Mouse (Mus musculus) forebrain, embryonic 12.5 days (tissue): ENCODE measurements at regions not wholly inside any gene's neighbourhood (a gene's known extent, or its start where the extent isn't known, plus 50 kb on each side); places are given as distances from the start of the nearest gene placed in this dataset.

Experiments
- ATAC-seq: fragments of 200-750 bp; cut with Nextera tagmentation; 2 replicates; pipeline ENCODE4 v1.8.0; 2017; ENCODE audit warnings: moderate TSS enrichment; ENCODE audit not compliant: low FRiP score
- H3K27ac ChIP-seq: fragments of 300-500 bp; sonication (generic); 2 replicates; pipeline ENCODE4 v1.5.1; 2016; ENCODE audit warnings: mild to moderate bottlenecking
- H3K27me3 ChIP-seq: fragments of 300-500 bp; sonication (generic); 2 replicates; pipeline ENCODE4 v1.6.1; 2016; ENCODE audit warnings: mild to moderate bottlenecking
- H3K36me3 ChIP-seq: fragments of 300-500 bp; sonication (generic); replicated peaks from 2 replicates; pipeline ENCODE4 v1.6.1; 2016; ENCODE audit warnings: mild to moderate bottlenecking
- H3K4me1 ChIP-seq: fragments of 300-500 bp; sonication (generic); 2 replicates; pipeline ENCODE4 v1.6.1; 2016
- H3K4me2 ChIP-seq: fragments of 300-500 bp; sonication (generic); 2 replicates; pipeline ENCODE4 v1.6.1; 2016; ENCODE audit warnings: mild to moderate bottlenecking, moderate library complexity
- H3K4me3 ChIP-seq: fragments of 300-500 bp; sonication (generic); replicated peaks from 2 replicates; pipeline ENCODE4 v1.5.1; 2016; ENCODE audit warnings: mild to moderate bottlenecking
- H3K9ac ChIP-seq: fragments of 300-500 bp; sonication (generic); 2 replicates; pipeline ENCODE4 v1.6.1; 2016; ENCODE audit warnings: mild to moderate bottlenecking
- H3K9me3 ChIP-seq: fragments of 300-500 bp; sonication (generic); 2 replicates; pipeline ENCODE4 v1.6.1; 2016
- WGBS: fragments of 180-500 bp; shearing (Covaris S2); methylation state at CpG from one replicate; pipeline ENCODE4 v1.1.7; 2016; 5-methylcytosine and 5-hydroxymethylcytosine counted together

DNA sequence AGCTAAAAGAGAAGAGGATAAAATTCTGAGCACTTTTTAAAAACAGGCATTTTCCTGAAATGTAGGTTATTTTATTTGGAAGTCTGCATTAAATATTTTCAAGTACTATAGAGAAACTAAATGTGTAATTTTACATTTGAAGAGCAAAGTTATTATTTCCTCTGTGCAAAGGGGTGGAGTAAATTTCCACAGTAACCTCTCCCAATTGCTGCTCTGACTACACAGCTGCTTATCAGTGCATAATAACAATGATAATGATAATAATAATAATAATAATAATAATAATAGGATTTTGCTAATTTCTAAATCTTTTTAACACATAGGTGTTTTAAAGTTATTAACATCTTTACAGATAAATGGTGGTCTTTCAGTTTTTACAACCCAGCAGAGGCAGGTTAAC is 258.5 kb downstream of the Gm10295 start:
- Histone ChIP-seq H3K27ac (no peak overlapping the region), H3K4me2 (no peak overlapping the region), H3K4me3 (no peak overlapping the region), H3K4me1 (no peaks in the 10 kb centered on the region), H3K9ac (no peak overlapping the region), H3K9me3 (no peaks in the 10 kb centered on the region), H3K27me3 (no peaks in the 10 kb centered on the region), H3K36me3 (no peaks in the 10 kb centered on the region)
- ATAC-seq: no peak

DNA sequence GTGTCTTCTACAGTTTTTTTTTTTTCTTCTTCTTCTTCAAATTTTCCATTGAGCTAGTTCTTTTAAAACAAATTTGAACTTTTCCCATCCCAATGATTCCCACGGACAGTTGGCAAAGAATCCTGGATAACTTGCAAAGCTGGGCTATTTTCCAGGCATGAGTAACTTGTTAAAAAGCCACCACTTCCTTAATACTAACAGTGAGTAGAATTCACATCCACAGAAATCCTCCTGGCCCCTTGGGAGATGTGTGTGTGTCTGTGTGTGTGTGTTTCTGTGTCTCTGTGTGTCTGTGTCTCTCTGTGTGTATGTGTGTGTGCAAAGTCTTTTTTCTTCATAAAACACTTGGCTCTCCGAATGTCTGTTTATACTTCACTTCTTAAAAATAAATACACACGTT is 259.0 kb downstream of the Gm10295 start:
- 86% methylated on average over 3 of the region's 3 CpGs for WGBS

GRCm38 (mm10) chr7:71064446-71065391 is 286.6 kb downstream of the Gm10295 start:
- Histone ChIP-seq H3K4me2 (peak overlapping the region; percentile 36), H3K27me3 (no peaks in the 10 kb centered on the region), H3K36me3 (no peaks in the 10 kb centered on the region), H3K4me1 (peaks cover 17% of the 10 kb centered on the region), H3K9me3 (no peaks in the 10 kb centered on the region), H3K9ac (no peak overlapping the region), H3K27ac (no peak overlapping the region), H3K4me3 (no peak overlapping the region)
- no peak; the same call in 1 of the 2 replicates for ATAC-seq
- under 1% methylated on average over 14 of the region's 14 CpGs for WGBS

More for the DNA sequence above, 259.0 kb downstream of the Gm10295 start:
- no peak overlapping the region for H3K4me3 ChIP-seq
- no peaks in the 10 kb centered on the region for H3K9me3 ChIP-seq
- H3K36me3 ChIP-seq: no peaks in the 10 kb centered on the region
- H3K4me1 ChIP-seq: no peaks in the 10 kb centered on the region
- no peak overlapping the region for H3K27ac ChIP-seq
- no peak overlapping the region for H3K9ac ChIP-seq
- H3K27me3 ChIP-seq: no peaks in the 10 kb centered on the region
- ATAC-seq: no peak
- H3K4me2 ChIP-seq: no peak overlapping the region

DNA sequence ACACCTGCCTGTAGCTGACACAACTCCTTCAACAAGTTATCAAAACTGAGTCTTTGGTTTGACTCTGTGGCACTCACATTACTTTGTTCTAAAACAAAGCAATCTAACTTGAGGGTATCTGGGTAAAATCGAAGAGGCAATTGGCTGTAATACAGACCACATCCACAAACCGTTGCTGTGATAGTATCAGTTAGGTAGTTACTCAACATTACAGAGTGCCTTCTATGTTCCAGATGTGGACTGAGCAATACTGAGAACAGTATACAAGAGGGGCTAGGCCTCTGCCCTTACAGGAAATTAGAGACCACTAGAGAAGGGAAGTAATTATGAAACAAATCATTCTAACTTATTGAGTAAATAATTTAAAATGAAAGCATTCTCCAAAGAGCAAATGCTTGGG is 300.5 kb downstream of the Gm10295 start:
- Histone ChIP-seq H3K4me2 (no peak overlapping the region), H3K36me3 (no peaks in the 10 kb centered on the region), H3K27me3 (no peaks in the 10 kb centered on the region), H3K4me1 (no peaks in the 10 kb centered on the region), H3K27ac (no peak overlapping the region), H3K4me3 (no peak overlapping the region), H3K9ac (no peak overlapping the region), H3K9me3 (no peaks in the 10 kb centered on the region)
- no peak for ATAC-seq
- WGBS: 80% methylated on average over 2 of the region's 2 CpGs

- ATAC-seq: no peak
- Histone ChIP-seq H3K36me3 (no peaks in the 10 kb centered on the region), H3K27ac (no peak overlapping the region), H3K4me3 (no peak overlapping the region), H3K4me2 (no peak overlapping the region), H3K27me3 (no peaks in the 10 kb centered on the region), H3K9me3 (no peaks in the 10 kb centered on the region), H3K4me1 (peaks cover 6% of the 10 kb centered on the region), H3K9ac (no peak overlapping the region)
- 69% methylated on average over 3 of the region's 3 CpGs for WGBS
Observed at GRCm38 (mm10) chr7:71047201-71047600, 304.1 kb downstream of the Gm10295 start.

- H3K27me3 ChIP-seq: no peaks in the 10 kb centered on the region
- H3K36me3 ChIP-seq: no peaks in the 10 kb centered on the region
- no peak overlapping the region for H3K9ac ChIP-seq
- H3K27ac ChIP-seq: no peak overlapping the region
- no peaks in the 10 kb centered on the region for H3K9me3 ChIP-seq
- peaks cover 6% of the 10 kb centered on the region for H3K4me1 ChIP-seq
- 60% methylated on average over 1 of the region's 1 CpGs for WGBS
- H3K4me2 ChIP-seq: no peak overlapping the region
- no peak for ATAC-seq
- H3K4me3 ChIP-seq: no peak overlapping the region
Observed at GRCm38 (mm10) chr7:71046596-71046995, 304.7 kb downstream of the Gm10295 start.

- Histone ChIP-seq H3K27me3 (no peaks in the 10 kb centered on the region), H3K9me3 (no peaks in the 10 kb centered on the region), H3K9ac (no peak overlapping the region), H3K36me3 (no peaks in the 10 kb centered on the region), H3K4me2 (no peak overlapping the region), H3K4me1 (peaks cover 6% of the 10 kb centered on the region), H3K4me3 (no peak overlapping the region), H3K27ac (no peak overlapping the region)
- 77% methylated on average over 5 of the region's 5 CpGs for WGBS
- no peak for ATAC-seq
Observed at GRCm38 (mm10) chr7:71043789-71044188, 307.5 kb downstream of the Gm10295 start.

DNA sequence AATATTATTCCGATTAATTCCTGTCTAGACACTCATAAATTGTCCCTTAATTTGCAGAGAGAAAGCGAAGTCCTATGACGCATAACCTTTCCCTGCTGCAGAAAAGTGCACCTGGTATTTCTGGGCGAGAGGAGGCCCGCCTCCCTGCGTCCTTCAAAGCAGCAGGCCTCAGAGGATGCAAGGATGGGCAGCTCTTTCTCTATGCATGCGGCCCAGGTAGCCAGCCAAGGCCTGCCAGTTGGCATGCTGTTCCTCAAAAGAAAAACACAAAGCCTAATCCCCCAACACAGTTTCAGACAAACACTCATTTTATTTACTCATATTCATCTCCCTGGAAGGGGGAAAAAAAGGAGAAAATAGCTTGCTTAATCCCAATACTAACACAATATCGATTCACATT is 308.2 kb downstream of the Gm10295 start:
- H3K4me3 ChIP-seq: no peak overlapping the region
- no peaks in the 10 kb centered on the region for H3K36me3 ChIP-seq
- no peaks in the 10 kb centered on the region for H3K27me3 ChIP-seq
- ATAC-seq: no peak
- no peak overlapping the region for H3K27ac ChIP-seq
- 58% methylated on average over 8 of the region's 8 CpGs for WGBS
- no peak overlapping the region for H3K9ac ChIP-seq
- H3K4me1 ChIP-seq: peaks cover 6% of the 10 kb centered on the region
- no peak overlapping the region for H3K4me2 ChIP-seq
- no peaks in the 10 kb centered on the region for H3K9me3 ChIP-seq

- Histone ChIP-seq H3K36me3 (no peaks in the 10 kb centered on the region), H3K27ac (no peak overlapping the region), H3K4me1 (peaks cover 6% of the 10 kb centered on the region), H3K9me3 (no peaks in the 10 kb centered on the region), H3K9ac (no peak overlapping the region), H3K4me2 (no peak overlapping the region), H3K4me3 (no peak overlapping the region), H3K27me3 (no peaks in the 10 kb centered on the region)
- 77% methylated on average over 3 of the region's 3 CpGs for WGBS
- no peak for ATAC-seq
Observed at GRCm38 (mm10) chr7:71041388-71041787, 309.9 kb downstream of the Gm10295 start.

DNA sequence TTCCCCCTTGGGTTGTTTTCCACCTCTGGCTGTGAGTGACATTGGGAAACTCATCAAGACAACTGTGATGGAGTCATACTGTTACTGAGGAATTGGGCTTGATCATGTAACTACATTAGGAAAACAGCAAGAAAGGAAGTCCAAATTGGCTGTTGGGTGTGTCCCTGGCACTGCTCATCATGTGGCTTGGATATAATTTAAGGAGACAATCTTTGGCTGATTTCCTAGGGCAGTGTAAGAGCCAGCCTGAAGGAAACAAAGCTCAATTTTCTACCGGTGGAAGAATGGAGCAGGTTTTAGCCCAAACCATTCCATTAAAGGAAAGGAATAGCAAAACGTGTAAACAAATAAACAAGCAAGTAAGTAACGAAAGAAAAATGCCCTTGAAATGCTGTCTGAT is 310.4 kb downstream of the Gm10295 start:
- WGBS: 75% methylated on average over 3 of the region's 3 CpGs
- Histone ChIP-seq H3K27ac (no peak overlapping the region), H3K9ac (no peak overlapping the region), H3K4me3 (no peak overlapping the region), H3K4me1 (peaks cover 6% of the 10 kb centered on the region), H3K27me3 (no peaks in the 10 kb centered on the region), H3K36me3 (no peaks in the 10 kb centered on the region), H3K4me2 (no peak overlapping the region), H3K9me3 (no peaks in the 10 kb centered on the region)
- no peak for ATAC-seq

GRCm38 (mm10) chr7:71038537-71038936 is 312.7 kb downstream of the Gm10295 start:
- 87% methylated on average over 5 of the region's 5 CpGs for WGBS
- H3K4me3 ChIP-seq: no peak overlapping the region
- H3K36me3 ChIP-seq: no peaks in the 10 kb centered on the region
- H3K27ac ChIP-seq: no peak overlapping the region
- no peak overlapping the region for H3K9ac ChIP-seq
- peaks cover 6% of the 10 kb centered on the region for H3K4me1 ChIP-seq
- no peak overlapping the region for H3K4me2 ChIP-seq
- no peaks in the 10 kb centered on the region for H3K27me3 ChIP-seq
- H3K9me3 ChIP-seq: no peaks in the 10 kb centered on the region
- no peak for ATAC-seq

DNA sequence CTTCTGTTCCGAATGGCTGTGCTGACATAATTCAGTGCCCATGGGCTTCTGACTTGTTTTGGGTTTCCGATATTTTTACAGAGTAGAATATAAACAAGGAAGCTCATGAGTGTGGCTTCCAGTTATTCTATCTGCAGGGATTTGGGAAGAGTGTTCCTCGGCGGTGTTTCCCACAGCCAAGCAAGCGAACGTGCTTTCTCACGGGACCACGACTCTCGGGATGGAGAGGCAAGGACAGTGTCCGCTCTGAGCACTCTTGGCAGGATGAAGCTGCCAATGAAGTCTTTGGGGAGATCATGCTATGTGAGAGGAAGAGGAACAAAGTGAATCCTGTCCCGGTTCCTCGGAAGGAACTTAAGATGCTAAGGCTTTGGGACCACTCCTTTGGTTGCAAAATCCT is 318.2 kb downstream of the Gm10295 start:
- H3K4me2 ChIP-seq: no peak overlapping the region
- no peak for ATAC-seq
- no peaks in the 10 kb centered on the region for H3K4me1 ChIP-seq
- H3K9me3 ChIP-seq: no peaks in the 10 kb centered on the region
- H3K27me3 ChIP-seq: no peaks in the 10 kb centered on the region
- H3K36me3 ChIP-seq: no peaks in the 10 kb centered on the region
- 83% methylated on average over 12 of the region's 12 CpGs for WGBS
- H3K4me3 ChIP-seq: no peak overlapping the region
- H3K9ac ChIP-seq: no peak overlapping the region
- H3K27ac ChIP-seq: no peak overlapping the region
